Mouse (Mus musculus): ENCODE data around the gene Ddx5. TPM values are rescaled to one million over a fixed set of nuclear protein-coding genes. Genes with fewer than 3 reads are reported as not detected.
"Not testable (repeated sequence)": the region's sequence is repeated elsewhere in the genome, so short reads cannot be mapped to it uniquely, and the experiment has no call there.

Gene Ddx5
- polyA plus RNA-seq, 1 experiment from 2014 or later, result 340 TPM

GRCm38 (mm10) chr11:106784476-106784875, 4.5 kb downstream of the Ddx5 start:
- no peak for DNase-seq (ENCODE audit: low spot score)
- Histone ChIP-seq H3K9ac (ENCODE audit: low read length) (no peak overlapping the region), H3K9me3 (ENCODE audit: control insufficient read depth, low read length) (no peaks in the 10 kb centered on the region), H3K4me1 (replicated peaks; ENCODE audit: control insufficient read depth, insufficient read depth, low read length) (peaks cover 14% of the 10 kb centered on the region), H3K4me2 (ENCODE audit: low read length) (no peak overlapping the region), H3K27ac (ENCODE audit: low read depth) (no peak overlapping the region), H3K4me3 (ENCODE audit: low read depth, low read length) (no peak overlapping the region), H3K27me3 (replicated peaks; ENCODE audit: control insufficient read depth, insufficient read depth, low read length) (no peaks in the 10 kb centered on the region), H3K36me3 (ENCODE audit: control insufficient read depth, insufficient read depth, low read length) (peaks cover 74% of the 10 kb centered on the region)
- WGBS, result 93% methylated on average over 2 of the region's 2 CpGs
- ATAC-seq (replicated peaks; ENCODE audit: low FRiP score, low TSS enrichment, low read depth), result no peak

- H3K36me3 ChIP-seq (ENCODE audit: control insufficient read depth, insufficient read depth, low read length), result peaks cover 74% of the 10 kb centered on the region
- no peak overlapping the region for H3K4me2 ChIP-seq (ENCODE audit: low read length)
- 84% methylated on average over 9 of the region's 9 CpGs for WGBS
- H3K4me3 ChIP-seq (ENCODE audit: low read depth, low read length), result no peak overlapping the region
- H3K9me3 ChIP-seq (ENCODE audit: control insufficient read depth, low read length), result no peaks in the 10 kb centered on the region
- no peaks in the 10 kb centered on the region for H3K27me3 ChIP-seq (replicated peaks; ENCODE audit: control insufficient read depth, insufficient read depth, low read length)
- DNase-seq (ENCODE audit: low spot score) (no peak), ATAC-seq (replicated peaks; ENCODE audit: low FRiP score, low TSS enrichment, low read depth) (no peak)
- no peak overlapping the region for H3K27ac ChIP-seq (ENCODE audit: low read depth)
- peaks cover 15% of the 10 kb centered on the region for H3K4me1 ChIP-seq (replicated peaks; ENCODE audit: control insufficient read depth, insufficient read depth, low read length)
- no peak overlapping the region for H3K9ac ChIP-seq (ENCODE audit: low read length)
These were observed 5.9 kb downstream of the Ddx5 start for GRCm38 (mm10) chr11:106782841-106783764.

GRCm38 (mm10) chr11:106782271-106782670, 6.7 kb downstream of the Ddx5 start:
- not testable (repeated sequence) for H3K4me2 ChIP-seq (ENCODE audit: low read length); H3K9ac ChIP-seq (ENCODE audit: low read length); H3K4me3 ChIP-seq (ENCODE audit: low read depth, low read length); H3K27me3 ChIP-seq (replicated peaks; ENCODE audit: control insufficient read depth, insufficient read depth, low read length); DNase-seq (ENCODE audit: low spot score); H3K9me3 ChIP-seq (ENCODE audit: control insufficient read depth, low read length); H3K27ac ChIP-seq (ENCODE audit: low read depth); ATAC-seq (replicated peaks; ENCODE audit: low FRiP score, low TSS enrichment, low read depth)
- WGBS, result 84% methylated on average over 7 of the region's 7 CpGs
- H3K36me3 ChIP-seq (ENCODE audit: control insufficient read depth, insufficient read depth, low read length), result peaks cover 73% of the 10 kb centered on the region
- H3K4me1 ChIP-seq (replicated peaks; ENCODE audit: control insufficient read depth, insufficient read depth, low read length), result peaks cover 24% of the 10 kb centered on the region

- Histone ChIP-seq H3K4me1 (replicated peaks; ENCODE audit: control insufficient read depth, insufficient read depth, low read length) (peaks cover 14% of the 10 kb centered on the region), H3K9me3 (ENCODE audit: control insufficient read depth, low read length) (no peaks in the 10 kb centered on the region), H3K9ac (ENCODE audit: low read length) (no peak overlapping the region), H3K27me3 (replicated peaks; ENCODE audit: control insufficient read depth, insufficient read depth, low read length) (no peaks in the 10 kb centered on the region), H3K27ac (ENCODE audit: low read depth) (no peak overlapping the region), H3K4me3 (ENCODE audit: low read depth, low read length) (no peak overlapping the region), H3K36me3 (ENCODE audit: control insufficient read depth, insufficient read depth, low read length) (peaks cover 66% of the 10 kb centered on the region), H3K4me2 (ENCODE audit: low read length) (no peak overlapping the region)
- no peak for ATAC-seq (replicated peaks; ENCODE audit: low FRiP score, low TSS enrichment, low read depth)
- no peak for DNase-seq (ENCODE audit: low spot score)
- 78% methylated on average over 6 of the region's 6 CpGs for WGBS
These were observed 8.3 kb downstream of the Ddx5 start for GRCm38 (mm10) chr11:106780590-106781220.

- H3K4me2 ChIP-seq (ENCODE audit: low read length), result no peak overlapping the region
- H3K27ac ChIP-seq (ENCODE audit: low read depth), result peak overlapping the region; percentile 95; the same call in 1 of the 2 replicates
- H3K27me3 ChIP-seq (replicated peaks; ENCODE audit: control insufficient read depth, insufficient read depth, low read length), result no peaks in the 10 kb centered on the region
- WGBS, result 69% methylated on average over 4 of the region's 4 CpGs
- peak; percentile 57 for DNase-seq (ENCODE audit: low spot score)
- no peak overlapping the region for H3K9ac ChIP-seq (ENCODE audit: low read length)
- H3K36me3 ChIP-seq (ENCODE audit: control insufficient read depth, insufficient read depth, low read length), result peaks cover 66% of the 10 kb centered on the region
- H3K4me3 ChIP-seq (ENCODE audit: low read depth, low read length), result no peak overlapping the region
- no peaks in the 10 kb centered on the region for H3K9me3 ChIP-seq (ENCODE audit: control insufficient read depth, low read length)
- ATAC-seq (replicated peaks; ENCODE audit: low FRiP score, low TSS enrichment, low read depth), result no peak
- H3K4me1 ChIP-seq (replicated peaks; ENCODE audit: control insufficient read depth, insufficient read depth, low read length), result peaks cover 10% of the 10 kb centered on the region
These were observed 8.9 kb downstream of the Ddx5 start for GRCm38 (mm10) chr11:106780089-106780425.

- 2% methylated on average over 30 of the region's 30 CpGs for WGBS
- peak within 1 kb of the TSS; percentile 89 for H3K9ac ChIP-seq (ENCODE audit: low read length)
- H3K4me2 ChIP-seq (ENCODE audit: low read length), result peak within 1 kb of the TSS; percentile 68
- peak within 1 kb of the TSS; percentile 74 for H3K4me3 ChIP-seq (ENCODE audit: low read depth, low read length)
- H3K27me3 ChIP-seq (replicated peaks; ENCODE audit: control insufficient read depth, insufficient read depth, low read length), result no peaks in the 10 kb centered on the region
- no peaks in the 10 kb centered on the region for H3K9me3 ChIP-seq (ENCODE audit: control insufficient read depth, low read length)
- peak; percentile 94 for DNase-seq (ENCODE audit: low spot score)
- ATAC-seq (replicated peaks; ENCODE audit: low FRiP score, low TSS enrichment, low read depth), result peak; percentile 97
- H3K4me1 ChIP-seq (replicated peaks; ENCODE audit: control insufficient read depth, insufficient read depth, low read length), result peaks cover 10% of the 10 kb centered on the region
- H3K27ac ChIP-seq (ENCODE audit: low read depth), result peak within 1 kb of the TSS; percentile 95
- peaks cover 66% of the 10 kb centered on the region for H3K36me3 ChIP-seq (ENCODE audit: control insufficient read depth, insufficient read depth, low read length)
These were observed 9.4 kb downstream of the Ddx5 start, which contains the start of gene Polg2 for GRCm38 (mm10) chr11:106779388-106780088. TSS of gene Polg2 (minus strand) at chr11:106779537.

GRCm38 (mm10) chr11:106778589-106779387, 10.2 kb downstream of the Ddx5 start:
- Histone ChIP-seq H3K27me3 (replicated peaks; ENCODE audit: control insufficient read depth, insufficient read depth, low read length) (no peaks in the 10 kb centered on the region), H3K9me3 (ENCODE audit: control insufficient read depth, low read length) (no peaks in the 10 kb centered on the region), H3K27ac (ENCODE audit: low read depth) (peak overlapping the region; percentile 95), H3K4me2 (ENCODE audit: low read length) (peak overlapping the region; percentile 68), H3K9ac (ENCODE audit: low read length) (peak overlapping the region; percentile 89), H3K36me3 (ENCODE audit: control insufficient read depth, insufficient read depth, low read length) (peaks cover 66% of the 10 kb centered on the region), H3K4me3 (ENCODE audit: low read depth, low read length) (peak overlapping the region; percentile 74), H3K4me1 (replicated peaks; ENCODE audit: control insufficient read depth, insufficient read depth, low read length) (peaks cover 10% of the 10 kb centered on the region)
- WGBS, result 2% methylated on average over 39 of the region's 39 CpGs
- DNase-seq (ENCODE audit: low spot score) (no peak), ATAC-seq (replicated peaks; ENCODE audit: low FRiP score, low TSS enrichment, low read depth) (peak; percentile 70)

- Histone ChIP-seq H3K4me1 (replicated peaks; ENCODE audit: control insufficient read depth, insufficient read depth, low read length) (peaks cover 10% of the 10 kb centered on the region), H3K36me3 (ENCODE audit: control insufficient read depth, insufficient read depth, low read length) (peaks cover 66% of the 10 kb centered on the region), H3K27ac (ENCODE audit: low read depth) (no peak overlapping the region), H3K9ac (ENCODE audit: low read length) (no peak overlapping the region; the same call in 1 of the 2 replicates), H3K9me3 (ENCODE audit: control insufficient read depth, low read length) (no peaks in the 10 kb centered on the region), H3K27me3 (replicated peaks; ENCODE audit: control insufficient read depth, insufficient read depth, low read length) (no peaks in the 10 kb centered on the region), H3K4me3 (ENCODE audit: low read depth, low read length) (peak overlapping the region; percentile 74; the same call in 1 of the 2 replicates), H3K4me2 (ENCODE audit: low read length) (peak overlapping the region; percentile 68)
- ATAC-seq (replicated peaks; ENCODE audit: low FRiP score, low TSS enrichment, low read depth) (no peak), DNase-seq (ENCODE audit: low spot score) (no peak)
- WGBS, result 92% methylated on average over 7 of the region's 7 CpGs
These were observed 10.9 kb downstream of the Ddx5 start for GRCm38 (mm10) chr11:106778132-106778531.

Measured in intestine, embryonic 14.5 days (tissue).